Mouse (Mus musculus) lung, postnatal 25 days (tissue): ENCODE results near the gene Eef1akmt2.

ENCODE experiments used
- DNase-seq: peaks from one replicate; pipeline ENCODE4 v3.0.0; 2022; ENCODE audit warnings: low spot score

Eef1akmt2 gene

DNA sequence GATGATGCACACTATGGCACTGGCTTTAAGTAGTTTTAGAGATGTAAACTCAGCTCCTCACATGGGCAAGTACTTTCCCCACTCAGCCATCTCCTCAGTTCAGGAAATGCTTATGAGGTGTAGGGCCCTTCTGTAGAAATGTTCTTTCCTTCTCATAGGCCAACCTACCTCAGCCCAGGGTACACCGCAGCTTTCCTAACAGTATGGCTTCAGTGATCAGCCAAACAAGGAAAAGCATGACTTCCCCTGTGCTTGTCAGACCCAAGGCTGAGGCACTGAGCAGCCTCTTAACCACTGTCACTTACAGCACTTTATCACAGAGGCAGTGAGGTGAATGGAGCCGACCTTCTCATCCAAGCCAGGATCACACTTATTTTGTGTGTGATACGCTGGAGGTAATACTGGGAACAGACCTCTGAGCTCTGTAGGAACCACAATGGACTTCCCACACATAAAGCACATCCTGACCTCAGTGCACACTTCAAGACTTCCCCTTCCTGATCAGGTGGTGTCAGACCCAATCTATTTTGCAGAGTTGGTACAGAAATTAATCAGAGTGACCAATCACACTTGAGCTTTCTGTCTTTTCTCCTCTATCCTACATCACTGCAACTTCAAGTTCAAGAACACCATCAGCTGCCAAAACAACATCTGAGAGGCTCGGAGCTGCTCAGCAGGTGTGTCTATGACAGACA is 64.8 kb downstream of the Eef1akmt2 start:
- no peak for DNase-seq

GRCm38 (mm10) chr7:132787022-132787421 is 65.5 kb downstream of the Eef1akmt2 start:
- DNase-seq: no peak

GRCm38 (mm10) chr7:132786522-132786921 is 66.0 kb downstream of the Eef1akmt2 start:
- no peak for DNase-seq

DNA sequence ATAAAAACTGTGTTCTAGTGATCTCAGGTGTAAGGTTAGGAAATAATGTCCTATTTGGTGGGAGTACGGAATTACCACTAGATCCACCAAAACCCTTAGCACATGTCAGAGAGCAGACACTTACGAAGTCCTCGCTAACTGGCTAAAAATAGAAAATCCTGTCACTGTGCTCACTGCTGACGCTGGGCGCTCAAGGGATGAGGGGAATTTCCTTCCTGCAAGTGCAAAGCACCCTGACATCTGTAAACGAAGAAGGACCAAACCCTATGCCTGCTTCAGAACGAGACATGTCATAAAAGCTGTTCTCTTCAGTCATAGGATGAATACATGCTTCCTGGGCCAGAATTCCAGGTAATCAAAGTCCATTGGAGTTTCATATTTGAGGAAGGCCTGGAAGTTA is 66.5 kb downstream of the Eef1akmt2 start:
- no peak for DNase-seq

- DNase-seq: no peak
These were observed 68.4 kb downstream of the Eef1akmt2 start for GRCm38 (mm10) chr7:132784101-132784500.

DNA sequence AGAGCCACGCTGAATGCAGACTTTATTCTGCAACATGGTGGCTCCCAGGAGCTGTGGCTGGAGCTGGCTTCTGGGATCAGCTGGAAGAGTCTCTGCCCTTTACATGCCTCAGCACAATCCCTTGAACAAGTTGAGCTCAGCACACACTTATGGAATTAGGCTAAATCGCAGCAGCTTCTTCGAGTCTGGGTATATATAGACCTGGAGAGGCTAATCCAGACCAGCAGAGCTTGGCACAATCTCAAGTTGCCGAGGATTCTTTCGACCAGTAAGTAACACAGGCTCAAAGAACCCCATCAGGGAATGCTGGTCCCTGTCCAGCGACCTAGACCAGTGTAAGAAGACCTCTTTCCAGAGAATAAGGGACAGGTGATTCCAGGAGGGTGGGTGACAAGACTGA is 70.6 kb downstream of the Eef1akmt2 start:
- DNase-seq: no peak

- no peak for DNase-seq
These were observed 71.2 kb downstream of the Eef1akmt2 start for GRCm38 (mm10) chr7:132781130-132781814.

DNA sequence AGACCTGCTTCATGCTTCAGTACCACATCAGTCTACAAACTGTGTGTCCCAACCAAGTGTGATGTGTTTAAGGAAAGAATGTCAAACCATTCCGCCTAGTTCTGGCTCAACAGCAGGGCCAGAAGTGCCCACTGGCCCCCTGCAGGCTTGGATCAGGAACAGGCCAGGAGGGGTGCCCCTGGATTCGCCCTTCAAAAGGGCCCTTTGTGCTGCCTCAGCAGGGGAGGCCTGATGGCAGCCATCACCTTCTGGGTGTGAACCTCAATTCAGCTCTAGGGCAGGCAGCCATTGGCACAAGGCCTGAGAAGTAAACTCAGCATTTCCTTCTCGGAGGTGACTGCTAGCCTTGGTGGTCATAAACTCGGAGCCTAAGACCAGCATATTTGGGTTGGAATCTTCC is 71.9 kb downstream of the Eef1akmt2 start:
- no peak for DNase-seq

DNA sequence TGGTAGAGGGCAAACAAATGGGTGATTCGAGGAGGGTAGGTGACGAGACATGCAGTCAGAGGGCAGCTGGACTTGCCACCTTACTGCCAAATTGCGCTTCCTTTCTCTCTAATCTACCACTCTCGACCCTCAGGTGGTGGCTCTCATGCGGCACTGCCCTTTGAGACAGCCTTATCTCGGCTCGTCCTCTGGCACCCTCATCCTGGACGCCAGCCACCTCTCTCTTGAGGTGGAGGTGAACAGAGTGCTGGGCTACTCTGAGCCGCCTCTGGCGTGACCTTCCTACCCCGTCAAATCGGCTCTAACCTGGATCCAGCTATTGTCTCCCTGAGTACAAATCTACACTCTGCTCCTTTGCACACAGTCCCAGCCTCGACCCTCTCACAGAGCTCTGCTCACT is 73.8 kb downstream of the Eef1akmt2 start:
- no peak for DNase-seq

DNA sequence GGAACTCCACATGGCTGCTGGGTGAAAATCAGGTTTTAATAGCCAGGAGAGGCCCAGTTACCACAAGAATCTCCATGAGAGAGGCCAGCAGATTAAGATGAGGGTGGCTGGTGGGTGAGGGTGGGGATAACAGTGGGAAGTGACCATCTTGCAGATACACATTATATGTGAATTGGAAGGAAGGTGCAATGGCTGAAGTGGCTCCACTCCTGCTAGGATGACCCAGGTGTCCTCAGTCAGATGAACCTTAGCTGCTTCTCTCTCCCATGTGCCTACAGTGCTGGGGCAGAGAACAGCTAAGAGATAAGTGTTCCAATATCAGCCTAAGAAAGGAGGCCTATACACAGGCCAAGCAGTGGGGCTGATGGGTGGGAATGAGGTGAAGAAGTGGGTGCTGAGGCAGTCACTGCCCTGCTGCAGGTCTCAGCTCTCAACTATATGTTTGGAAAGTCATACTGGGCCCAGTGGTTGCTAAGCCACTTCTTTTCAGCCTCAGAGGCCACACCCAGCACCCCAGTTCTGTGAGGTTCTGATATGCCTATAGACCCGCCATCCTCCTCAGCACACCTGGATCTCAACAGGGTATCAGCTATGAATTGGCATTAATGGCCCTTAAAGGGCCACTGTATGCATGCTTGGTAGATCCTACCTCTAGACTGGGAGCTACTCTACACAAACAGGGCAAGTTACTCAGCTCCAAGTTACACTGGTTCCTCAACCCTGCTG is 74.6 kb downstream of the Eef1akmt2 start:
- DNase-seq: no peak
